Mouse (Mus musculus) naive thymus-derived CD4-positive, alpha-beta T cell, adult 2 months (primary cell): ENCODE data around the gene Arih2.

ENCODE experiments used
- DNase-seq: peaks from one replicate; pipeline ENCODE4 v3.0.0-alpha.2; 2011; ENCODE audit warnings: low read depth

Gene Arih2

GRCm38 (mm10) chr9:108560227-108560841 lies 88.9 kb downstream of the Arih2 start, which contains the start of gene Impdh2:
Gene Impdh2 (plus strand): TSS chr9:108560286.
- DNase-seq: peak; percentile 99

- DNase-seq: no peak
Measured at GRCm38 (mm10) chr9:108559169-108559568, 90.0 kb downstream of the Arih2 start.
